Mouse (Mus musculus) heart, embryonic 14.5 days (tissue): ENCODE measurements around the gene Arfgef2. TPM values are rescaled to one million over a fixed set of nuclear protein-coding genes. Genes with fewer than 3 reads are reported as not detected.

ENCODE experiments used
- ATAC-seq: fragments of 200-750 bp; cut with Nextera tagmentation; 2 replicates; pipeline ENCODE4 v1.8.0; 2017; ENCODE audit warnings: low read depth, moderate TSS enrichment; ENCODE audit not compliant: insufficient number of reproducible peaks, insufficient read depth, low FRiP score
- H3K27ac ChIP-seq, 2 experiments: fragments of 200-500 bp in 1 of 2; fragments of 300-500 bp in 1 of 2; sonication (generic) in 1 of 2; replicated peaks in 1 of 2; 2 replicates each; pipeline ENCODE4 v1.5.1; 2012 to 2014; ENCODE audit warnings: low read depth in 2 of 2, low read length in 2 of 2, control low read depth in 1 of 2, mild to moderate bottlenecking in 1 of 2, mixed read lengths in 1 of 2; ENCODE audit not compliant: control insufficient read depth in 1 of 2, insufficient read depth in 1 of 2
- H3K27me3 ChIP-seq: fragments of 300-500 bp; sonication (generic); 2 replicates; pipeline ENCODE4 v1.6.1; 2014; ENCODE audit warnings: mild to moderate bottlenecking, low read length, control low read depth; ENCODE audit not compliant: control insufficient read depth, insufficient read depth
- H3K36me3 ChIP-seq: fragments of 300-500 bp; sonication (generic); 2 replicates; pipeline ENCODE4 v1.6.1; 2014; ENCODE audit warnings: mild to moderate bottlenecking, control low read depth, low read length, mixed read lengths; ENCODE audit not compliant: control insufficient read depth, insufficient read depth
- H3K4me1 ChIP-seq, 2 experiments: fragments of 200-500 bp in 1 of 2; fragments of 300-500 bp in 1 of 2; sonication (generic) in 1 of 2; 2 replicates each; pipeline ENCODE4 v1.6.1; 2012 to 2014; ENCODE audit warnings: low read length in 2 of 2, control low read depth in 1 of 2, mixed read lengths in 1 of 2; ENCODE audit not compliant: control insufficient read depth in 2 of 2, insufficient read depth in 2 of 2
- H3K4me2 ChIP-seq: fragments of 300-500 bp; sonication (generic); 2 replicates; pipeline ENCODE4 v1.6.1; 2014; ENCODE audit warnings: mild to moderate bottlenecking, low read length
- H3K4me3 ChIP-seq, 2 experiments: fragments of 200-500 bp in 1 of 2; fragments of 300-500 bp in 1 of 2; sonication (generic) in 1 of 2; 2 replicates each; pipeline ENCODE4 v1.5.1; 2012 to 2014; ENCODE audit warnings: low read length in 2 of 2, mild to moderate bottlenecking in 2 of 2, control low read depth in 1 of 2, low read depth in 1 of 2, moderate library complexity in 1 of 2; ENCODE audit not compliant: control insufficient read depth in 1 of 2, insufficient read depth in 1 of 2
- H3K9ac ChIP-seq: fragments of 300-500 bp; sonication (generic); 2 replicates; pipeline ENCODE4 v1.6.1; 2014; ENCODE audit warnings: mild to moderate bottlenecking, low read length
- H3K9me3 ChIP-seq: fragments of 300-500 bp; sonication (generic); 2 replicates; pipeline ENCODE4 v1.6.1; 2016; ENCODE audit warnings: low read length, control low read depth; ENCODE audit not compliant: control insufficient read depth
- WGBS: fragments of 180-500 bp; shearing (Covaris S2); extraction: QIAGEN DNeasy Blood & Tissue Kit; methylation state at CpG from one replicate; pipeline ENCODE4 v1.1.7; 2014; 5-methylcytosine and 5-hydroxymethylcytosine counted together
- polyA plus RNA-seq: library from polyadenylated mRNA; unstranded; fragments of >200 nt; fragmentation: Nextera tagmentation; extraction: Ambion mirVana; gene quantifications from 2 replicates; pipeline ENCODE4 v1.2.1, GENCODE M21; 2014

Gene Arfgef2
- polyA plus RNA-seq, 1 experiment from 2014 or later, result 7.7 TPM

- H3K4me2 ChIP-seq, result no peak overlapping the region
- ATAC-seq, result no peak
- no peaks in the 10 kb centered on the region for H3K4me1 ChIP-seq
- H3K27ac ChIP-seq, result no peak overlapping the region
- peaks cover 54% of the 10 kb centered on the region for H3K36me3 ChIP-seq
- H3K9ac ChIP-seq, result no peak overlapping the region
- WGBS, result 87% methylated on average over 2 of the region's 2 CpGs
- no peak overlapping the region for H3K4me3 ChIP-seq
- no peaks in the 10 kb centered on the region for H3K9me3 ChIP-seq
- no peaks in the 10 kb centered on the region for H3K27me3 ChIP-seq
Observed at GRCm38 (mm10) chr2:166834091-166834490, 28.7 kb downstream of the Arfgef2 start.

GRCm38 (mm10) chr2:166834796-166835195, 29.4 kb downstream of the Arfgef2 start:
- Histone ChIP-seq H3K9ac (no peak overlapping the region), H3K27ac (no peak overlapping the region), H3K4me3 (no peak overlapping the region), H3K27me3 (no peaks in the 10 kb centered on the region), H3K36me3 (peaks cover 55% of the 10 kb centered on the region), H3K4me2 (no peak overlapping the region), H3K9me3 (no peaks in the 10 kb centered on the region), H3K4me1 (no peaks in the 10 kb centered on the region)
- no peak for ATAC-seq
- WGBS, result 86% methylated on average over 4 of the region's 4 CpGs

GRCm38 (mm10) chr2:166835581-166835980, 30.2 kb downstream of the Arfgef2 start:
- Histone ChIP-seq H3K27ac (no peak overlapping the region), H3K4me3 (no peak overlapping the region), H3K4me1 (no peaks in the 10 kb centered on the region), H3K27me3 (no peaks in the 10 kb centered on the region), H3K36me3 (peaks cover 55% of the 10 kb centered on the region), H3K9ac (no peak overlapping the region), H3K4me2 (no peak overlapping the region), H3K9me3 (no peaks in the 10 kb centered on the region)
- 75% methylated on average over 5 of the region's 5 CpGs for WGBS
- no peak for ATAC-seq

GRCm38 (mm10) chr2:166841813-166842212, 36.4 kb downstream of the Arfgef2 start:
- no peaks in the 10 kb centered on the region for H3K4me1 ChIP-seq
- no peak overlapping the region for H3K4me2 ChIP-seq
- 83% methylated on average over 4 of the region's 4 CpGs for WGBS
- no peak overlapping the region for H3K9ac ChIP-seq
- no peak overlapping the region for H3K27ac ChIP-seq
- no peak for ATAC-seq
- H3K27me3 ChIP-seq, result no peaks in the 10 kb centered on the region
- no peaks in the 10 kb centered on the region for H3K9me3 ChIP-seq
- no peak overlapping the region for H3K4me3 ChIP-seq
- peaks cover 68% of the 10 kb centered on the region for H3K36me3 ChIP-seq

- H3K4me2 ChIP-seq, result no peak overlapping the region
- H3K36me3 ChIP-seq, result peaks cover 90% of the 10 kb centered on the region
- peaks cover 5% of the 10 kb centered on the region; the same call in 1 of the 2 replicates for H3K9me3 ChIP-seq
- H3K4me1 ChIP-seq, result no peaks in the 10 kb centered on the region; a peak in 1 of 4 replicates
- H3K27me3 ChIP-seq, result no peaks in the 10 kb centered on the region
- no peak overlapping the region for H3K4me3 ChIP-seq
- WGBS, result 88% methylated on average over 11 of the region's 11 CpGs
- ATAC-seq, result no peak
- H3K27ac ChIP-seq, result no peak overlapping the region
- H3K9ac ChIP-seq, result no peak overlapping the region
Observed at GRCm38 (mm10) chr2:166850691-166851090, 45.3 kb downstream of the Arfgef2 start.

- 95% methylated on average over 7 of the region's 7 CpGs for WGBS
- Histone ChIP-seq H3K27ac (no peak overlapping the region), H3K4me2 (no peak overlapping the region), H3K4me3 (no peak overlapping the region), H3K9ac (no peak overlapping the region), H3K4me1 (no peaks in the 10 kb centered on the region; a peak in 1 of 4 replicates), H3K36me3 (peaks cover 91% of the 10 kb centered on the region), H3K27me3 (no peaks in the 10 kb centered on the region), H3K9me3 (peaks cover 5% of the 10 kb centered on the region; the same call in 1 of the 2 replicates)
- no peak for ATAC-seq
Observed at GRCm38 (mm10) chr2:166852270-166852669, 46.9 kb downstream of the Arfgef2 start.

- Histone ChIP-seq H3K27me3 (no peaks in the 10 kb centered on the region), H3K4me3 (no peak overlapping the region), H3K27ac (no peak overlapping the region), H3K9ac (no peak overlapping the region), H3K9me3 (peaks cover 5% of the 10 kb centered on the region; the same call in 1 of the 2 replicates), H3K4me1 (no peaks in the 10 kb centered on the region; a peak in 1 of 4 replicates), H3K4me2 (no peak overlapping the region), H3K36me3 (peaks cover 99% of the 10 kb centered on the region)
- no peak for ATAC-seq
- WGBS, result 94% methylated on average over 8 of the region's 8 CpGs
Observed at GRCm38 (mm10) chr2:166855771-166856170, 50.4 kb downstream of the Arfgef2 start.

GRCm38 (mm10) chr2:166856366-166856765, 51.0 kb downstream of the Arfgef2 start:
- peaks cover 5% of the 10 kb centered on the region; the same call in 1 of the 2 replicates for H3K9me3 ChIP-seq
- H3K4me3 ChIP-seq, result no peak overlapping the region
- no peaks in the 10 kb centered on the region for H3K27me3 ChIP-seq
- no peak for ATAC-seq
- peaks cover 99% of the 10 kb centered on the region for H3K36me3 ChIP-seq
- H3K4me1 ChIP-seq, result no peaks in the 10 kb centered on the region; a peak in 1 of 4 replicates
- H3K9ac ChIP-seq, result no peak overlapping the region
- H3K27ac ChIP-seq, result no peak overlapping the region
- no peak overlapping the region for H3K4me2 ChIP-seq
- 82% methylated on average over 6 of the region's 6 CpGs for WGBS
